Mouse (Mus musculus) spleen, adult 2 months (tissue): ENCODE results near the gene Kcnk16.

Experiments
- CTCF ChIP-seq: fragments of 200-500 bp; IDR thresholded peaks from 2 replicates; pipeline ENCODE4 v1.5.1; 2011; ENCODE audit warnings: mild to moderate bottlenecking, inconsistent platforms; ENCODE audit not compliant: insufficient read depth, insufficient read length, insufficient replicate concordance; ENCODE audit errors: extremely low read depth
- POLR2A ChIP-seq: fragments of 200-500 bp; IDR thresholded peaks from 2 replicates; pipeline ENCODE4 v1.6.1; 2011; ENCODE audit warnings: low read depth, low read length, inconsistent platforms

GRCm38 (mm10) chr14:20248001-20248400 is 21.0 kb downstream of the Kcnk16 start:
- no peak for TF ChIP-seq POLR2A
- TF ChIP-seq CTCF: no peak
